8 mouse cellular contexts compared by ENCODE assay signal in genomic region chr11:3142413-3142812, GRCm38 (mm10). TPM values are rescaled to one million over a fixed set of nuclear protein-coding genes. Genes with fewer than 3 reads are reported as not detected.
A peak's percentile ranks its signal among the peaks of the same experiment; 100 is the strongest.
DNase-seq lines count a peak whose midpoint lies in the region; ATAC-seq lines count a peak whose summit lies in the region.
"Not testable (repeated sequence)": the region's sequence is repeated elsewhere in the genome, so short reads cannot be mapped to it uniquely, and the experiment has no call there.

No protein-coding gene starts in this region.

- H3K4me2 ChIP-seq in hindbrain, embryonic 11.5 days (replicated peaks; ENCODE audit: low read depth, low read length); liver, embryonic 11.5 days; midbrain, embryonic 15.5 days: not testable (repeated sequence)

- H3K9ac ChIP-seq in hindbrain, embryonic 11.5 days (ENCODE audit: low read depth, low read length); liver, embryonic 11.5 days (ENCODE audit: low read depth, low read length); midbrain, embryonic 15.5 days: not testable (repeated sequence)

- DNase-seq in cerebellum, postnatal 25 days = peak; percentile 58 to 77
- DNase-seq in gastrocnemius, adult 8-10 months (ENCODE audit: low spot score in 2 of 2) = peak; percentile 91 to 96
- not testable (repeated sequence) for DNase-seq in hindbrain, embryonic 11.5 days (ENCODE audit: low spot score); liver, embryonic 11.5 days (ENCODE audit: low spot score)
- DNase-seq in kidney, postnatal 4 days = peak; percentile 71 to 76
- DNase-seq in spleen, postnatal 10 days (ENCODE audit: low spot score in 2 of 2) = peak; percentile 80 to 90

- H3K4me3 ChIP-seq in hindbrain, embryonic 11.5 days (ENCODE audit: low read depth, low read length); liver, embryonic 11.5 days (ENCODE audit: low read depth, low read length); midbrain, embryonic 15.5 days: not testable (repeated sequence)

- H3K4me1 ChIP-seq in hindbrain, embryonic 11.5 days (replicated peaks; ENCODE audit: control insufficient read depth, insufficient read depth, low read length); liver, embryonic 11.5 days (replicated peaks; ENCODE audit: control insufficient read depth, insufficient read depth, low read length); midbrain, embryonic 15.5 days: not testable (repeated sequence)

- H3K9me3 ChIP-seq in hindbrain, embryonic 11.5 days (ENCODE audit: control insufficient read depth, low read length); liver, embryonic 11.5 days (ENCODE audit: control insufficient read depth, low read length): not testable (repeated sequence)
- peaks cover 16% of the 10 kb centered on the region for H3K9me3 ChIP-seq in midbrain, embryonic 15.5 days

- peak; percentile 25 for ATAC-seq in CD4-positive, CD25-positive, alpha-beta regulatory T cell, adult 4 months
- peak; percentile 62 for ATAC-seq in hindbrain, embryonic 11.5 days (ENCODE audit: low FRiP score)
- peak; percentile 59 for ATAC-seq in liver, embryonic 11.5 days (replicated peaks; ENCODE audit: low FRiP score)
- peak; percentile 63 for ATAC-seq in midbrain, embryonic 15.5 days (replicated peaks)

- not testable (repeated sequence) for H3K27ac ChIP-seq in hindbrain, embryonic 11.5 days (ENCODE audit: low read depth, low read length); liver, embryonic 11.5 days (ENCODE audit: low read depth, low read length); midbrain, embryonic 15.5 days

- WGBS in hindbrain, embryonic 11.5 days = 91% methylated on average over 4 of the region's 5 CpGs
- WGBS in liver, embryonic 11.5 days = 81% methylated on average over 4 of the region's 5 CpGs
- WGBS in midbrain, embryonic 15.5 days = 90% methylated on average over 4 of the region's 5 CpGs

- not testable (repeated sequence) for H3K36me3 ChIP-seq in hindbrain, embryonic 11.5 days (ENCODE audit: control insufficient read depth, insufficient read depth, low read length); liver, embryonic 11.5 days (ENCODE audit: control insufficient read depth, insufficient read depth, low read length); midbrain, embryonic 15.5 days (replicated peaks)

- H3K27me3 ChIP-seq in hindbrain, embryonic 11.5 days (ENCODE audit: control insufficient read depth, insufficient read depth, low read length); liver, embryonic 11.5 days (replicated peaks; ENCODE audit: control insufficient read depth, insufficient read depth, low read length); midbrain, embryonic 15.5 days (replicated peaks): not testable (repeated sequence)

RNA-seq across cellular contexts. Expression of gene Sfi1, which starts 50.9 kb away (rescaled TPM):
- polyA plus RNA-seq in CD4-positive, CD25-positive, alpha-beta regulatory T cell, adult 4 months (2017; shearing (Covaris generic)) = 10 to 100 TPM; 31.5 to 46.1 TPM
- 10 to 100 TPM in 2 of 4 experiments, 1 to 10 TPM in 2; 7.8 to 12.1 (median 9.6) TPM for total RNA-seq in gastrocnemius, adult 8-10 months (2022)
- polyA plus RNA-seq in hindbrain, embryonic 11.5 days (2014; fragmentation: Nextera tagmentation; extraction: Ambion mirVana) = 7.9 and 8.6 TPM in 2 replicates
- polyA plus RNA-seq in liver, embryonic 11.5 days (2014; fragmentation: Nextera tagmentation; extraction: Ambion mirVana) = 8.6 and 10.9 TPM in 2 replicates
- 15.5 and 20.6 TPM in 2 replicates for polyA plus RNA-seq in midbrain, embryonic 15.5 days (2015; fragmentation: Nextera tagmentation; extraction: Ambion mirVana)

RNA-seq across cellular contexts. Expression of gene Eif4enif1, which starts 59.8 kb away (rescaled TPM):
- polyA plus RNA-seq in CD4-positive, CD25-positive, alpha-beta regulatory T cell, adult 4 months (2017; shearing (Covaris generic)) = 10 to 100 TPM; 54.0 to 72.4 TPM
- total RNA-seq in gastrocnemius, adult 8-10 months (2022) = 10 to 100 TPM; 27.6 to 39.3 (median 31.4) TPM
- polyA plus RNA-seq in hindbrain, embryonic 11.5 days (2014; fragmentation: Nextera tagmentation; extraction: Ambion mirVana) = 55.8 and 69.4 TPM in 2 replicates
- 58.3 and 61.3 TPM in 2 replicates for polyA plus RNA-seq in liver, embryonic 11.5 days (2014; fragmentation: Nextera tagmentation; extraction: Ambion mirVana)
- polyA plus RNA-seq in midbrain, embryonic 15.5 days (2015; fragmentation: Nextera tagmentation; extraction: Ambion mirVana) = 63.7 and 66.0 TPM in 2 replicates
